Mouse (Mus musculus) forebrain, embryonic 16.5 days (tissue): ENCODE data around the gene Adig. TPM values are rescaled to one million over a fixed set of nuclear protein-coding genes. Genes with fewer than 3 reads are reported as not detected.

Experiments used
- ATAC-seq: fragments of 200-750 bp; cut with Nextera tagmentation; 2 replicates; pipeline ENCODE4 v1.8.0; 2017; ENCODE audit warnings: mild to moderate bottlenecking, moderate library complexity
- H3K27ac ChIP-seq: fragments of 300-500 bp; sonication (generic); 2 replicates; pipeline ENCODE4 v1.5.1; 2014; ENCODE audit warnings: low read length, control low read depth
- H3K27me3 ChIP-seq: fragments of 300-500 bp; sonication (generic); replicated peaks from 2 replicates; pipeline ENCODE4 v1.6.1; 2014; ENCODE audit warnings: low read length; ENCODE audit not compliant: control insufficient read depth, insufficient read depth
- H3K36me3 ChIP-seq: fragments of 300-500 bp; sonication (generic); 2 replicates; pipeline ENCODE4 v1.6.1; 2014; ENCODE audit not compliant: control insufficient read depth, insufficient read depth
- H3K4me1 ChIP-seq: fragments of 300-500 bp; sonication (generic); replicated peaks from 2 replicates; pipeline ENCODE4 v1.6.1; 2014; ENCODE audit warnings: low read length; ENCODE audit not compliant: control insufficient read depth, insufficient read depth
- H3K4me2 ChIP-seq: fragments of 300-500 bp; sonication (generic); 2 replicates; pipeline ENCODE4 v1.6.1; 2014; ENCODE audit warnings: mild to moderate bottlenecking, low read length, control low read depth
- H3K4me3 ChIP-seq: fragments of 300-500 bp; sonication (generic); replicated peaks from 2 replicates; pipeline ENCODE4 v1.5.1; 2014; ENCODE audit warnings: mild to moderate bottlenecking, low read length, control low read depth
- H3K9ac ChIP-seq: fragments of 300-500 bp; sonication (generic); replicated peaks from 2 replicates; pipeline ENCODE4 v1.6.1; 2014; ENCODE audit warnings: low read depth, low read length, control low read depth
- H3K9me3 ChIP-seq: fragments of 300-500 bp; sonication (generic); 2 replicates; pipeline ENCODE4 v1.6.1; 2016; ENCODE audit warnings: low read length; ENCODE audit not compliant: control insufficient read depth
- WGBS: fragments of 180-500 bp; shearing (Covaris S2); extraction: QIAGEN DNeasy Blood & Tissue Kit; methylation state at CpG from one replicate; pipeline ENCODE4 v1.1.7; 2014; 5-methylcytosine and 5-hydroxymethylcytosine counted together
- polyA plus RNA-seq: library from polyadenylated mRNA; unstranded; fragments of >200 nt; fragmentation: Nextera tagmentation; extraction: Ambion mirVana; gene quantifications from 2 replicates; pipeline ENCODE4 v1.2.1, GENCODE M21; 2015

Adig gene
- not detected in 2 replicates for polyA plus RNA-seq

DNA sequence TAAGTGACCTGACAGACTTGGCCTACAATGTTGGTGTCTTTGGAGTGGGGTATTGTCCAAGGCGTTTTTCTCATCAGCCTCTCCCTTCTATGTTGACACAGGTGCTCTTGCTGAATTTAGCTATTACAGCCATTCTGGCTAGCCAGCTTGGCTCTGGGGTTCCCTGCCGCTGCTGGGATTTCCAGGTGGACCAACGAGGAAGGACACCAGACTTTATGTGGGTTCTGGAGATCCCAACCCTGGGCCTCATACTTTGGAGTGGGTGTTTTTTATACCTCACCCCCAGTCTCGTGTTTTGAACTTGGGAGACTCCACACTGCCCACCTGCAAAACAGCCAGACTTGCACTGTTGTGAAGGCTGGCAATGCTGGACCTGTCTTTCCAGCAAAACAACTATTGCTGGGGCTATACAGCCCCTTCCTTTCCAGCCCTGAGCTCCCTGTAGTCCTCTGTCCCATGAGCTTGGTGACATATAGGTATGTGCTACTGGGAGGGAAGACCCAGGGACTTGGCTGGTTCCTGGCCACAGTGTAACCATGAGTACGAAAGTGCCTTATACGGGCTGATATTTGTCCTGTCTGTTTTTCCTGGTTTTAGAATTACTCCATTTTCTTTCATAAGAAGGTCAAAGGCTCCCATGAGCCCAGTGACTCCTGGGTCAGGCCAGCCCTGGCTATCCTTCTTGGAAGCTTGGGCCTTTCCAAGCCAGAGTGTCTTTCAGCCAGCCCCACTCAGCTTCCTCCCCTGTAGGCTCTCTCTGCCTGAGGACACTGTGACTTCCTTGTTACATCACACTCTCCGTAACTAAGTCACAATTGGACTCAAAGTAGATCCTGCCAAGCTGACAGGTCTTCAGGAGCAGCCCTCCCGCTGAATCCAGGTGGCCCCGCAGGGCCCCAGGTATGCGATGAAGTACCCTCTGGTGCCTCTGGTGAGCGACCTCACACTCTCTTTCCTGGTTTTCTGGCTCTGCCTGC is at the start of gene Adig:
TSS of gene Adig (plus strand) at position 777 of the 977 bp plus-strand sequence.
- no peak for ATAC-seq

DNA sequence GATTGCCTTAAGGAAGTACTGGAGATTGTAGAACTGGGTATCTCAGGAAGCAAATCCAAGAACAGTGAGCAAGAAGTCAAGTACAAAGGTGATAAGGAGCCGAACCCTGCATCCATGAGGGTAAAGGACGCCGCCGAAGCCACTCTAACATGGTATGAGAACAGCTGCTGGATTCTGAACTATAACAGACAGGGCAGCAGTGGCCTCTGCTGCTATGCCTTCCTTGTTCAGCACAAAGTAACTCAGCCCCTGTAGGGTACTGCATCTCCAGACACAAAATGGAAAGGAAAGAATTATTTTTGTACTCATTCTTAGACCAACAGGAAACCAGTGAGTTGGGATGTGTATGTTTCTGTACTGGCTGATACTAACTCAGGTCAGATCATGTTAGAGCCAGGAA is 46.0 kb upstream of the Adig start:
- ATAC-seq: no peak
- Histone ChIP-seq H3K9ac (no peak overlapping the region), H3K9me3 (no peaks in the 10 kb centered on the region), H3K4me1 (no peaks in the 10 kb centered on the region), H3K27ac (no peak overlapping the region), H3K4me2 (no peak overlapping the region), H3K4me3 (no peak overlapping the region), H3K27me3 (no peaks in the 10 kb centered on the region), H3K36me3 (peaks cover 36% of the 10 kb centered on the region)
- WGBS: 95% methylated on average over 4 of the region's 4 CpGs

More for the DNA sequence above, at the start of gene Adig:
- Histone ChIP-seq H3K27me3 (no peaks in the 10 kb centered on the region), H3K4me1 (no peaks in the 10 kb centered on the region), H3K27ac (no peak within 1 kb of the TSS), H3K4me3 (no peak within 1 kb of the TSS), H3K9me3 (no peaks in the 10 kb centered on the region), H3K36me3 (no peaks in the 10 kb centered on the region; the same call in 1 of the 2 replicates), H3K9ac (no peak within 1 kb of the TSS), H3K4me2 (no peak within 1 kb of the TSS)
- 83% methylated on average over 11 of the region's 11 CpGs for WGBS

DNA sequence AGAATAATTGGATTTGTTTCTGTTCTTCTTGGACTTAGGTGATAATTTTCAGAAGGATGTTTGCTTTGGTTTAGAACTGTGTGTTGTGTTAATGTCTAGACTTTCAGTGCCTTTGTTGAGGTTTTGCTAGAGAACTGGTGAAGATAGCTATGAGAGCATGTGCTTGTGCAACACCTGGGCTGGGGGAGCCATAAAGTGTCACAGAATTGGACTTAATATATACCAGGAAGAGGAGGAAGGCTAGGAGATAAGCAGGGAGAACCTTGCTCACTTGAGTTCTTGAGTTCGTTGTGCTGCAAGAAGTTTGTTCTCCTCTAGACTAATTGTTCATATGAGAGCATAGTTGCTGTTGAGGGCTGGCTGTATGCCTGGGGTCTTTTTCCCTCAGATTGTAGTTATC is 44.8 kb upstream of the Adig start:
- no peak overlapping the region for H3K27ac ChIP-seq
- no peak for ATAC-seq
- H3K4me2 ChIP-seq: no peak overlapping the region
- no peak overlapping the region for H3K9ac ChIP-seq
- no peak overlapping the region for H3K4me3 ChIP-seq
- peaks cover 37% of the 10 kb centered on the region for H3K36me3 ChIP-seq
- no peaks in the 10 kb centered on the region for H3K27me3 ChIP-seq
- no peaks in the 10 kb centered on the region for H3K4me1 ChIP-seq
- H3K9me3 ChIP-seq: no peaks in the 10 kb centered on the region
- WGBS: 74% methylated on average over 1 of the region's 1 CpGs

DNA sequence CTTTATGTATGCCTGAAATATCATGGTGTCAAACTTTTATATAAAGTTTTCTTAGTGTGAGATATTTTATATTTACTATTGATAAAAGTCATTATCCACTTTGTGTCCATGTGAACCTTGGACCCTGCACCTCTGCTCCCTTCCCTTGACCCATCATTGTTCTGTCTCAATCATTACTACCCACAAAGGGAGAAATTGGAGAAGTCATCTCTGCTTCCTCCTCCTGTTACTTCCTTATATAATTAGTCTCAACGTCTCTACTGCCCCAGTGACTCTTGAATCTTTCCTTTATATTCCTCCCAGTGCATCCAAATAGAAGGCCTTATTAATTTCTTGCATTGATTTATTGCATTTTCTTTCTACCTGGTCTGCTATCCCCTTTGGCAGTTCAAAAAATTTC is 40.0 kb upstream of the Adig start:
- no peaks in the 10 kb centered on the region for H3K4me1 ChIP-seq
- no peaks in the 10 kb centered on the region for H3K27me3 ChIP-seq
- WGBS: 83% methylated on average over 1 of the region's 1 CpGs

DNA sequence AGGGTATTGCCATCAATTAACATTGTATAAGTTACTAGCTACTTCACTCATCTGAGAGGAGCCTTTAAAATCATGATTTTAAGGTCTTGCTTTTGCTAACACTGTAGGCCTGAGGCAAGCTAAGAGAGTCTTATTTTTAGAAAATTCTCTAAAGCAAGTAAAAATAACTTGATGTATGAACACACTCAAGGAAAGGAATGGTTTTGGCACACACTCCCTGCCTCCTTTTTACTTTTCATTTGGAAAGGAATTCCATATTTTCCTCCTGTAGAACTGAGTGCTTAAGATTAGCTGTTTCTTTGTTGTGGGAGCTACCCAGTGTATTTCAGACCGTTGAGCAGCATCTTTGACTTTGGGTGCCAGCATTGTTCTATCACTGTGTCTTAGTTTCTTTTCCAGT is 28.3 kb upstream of the Adig start:
- H3K4me1 ChIP-seq: no peaks in the 10 kb centered on the region
- no peak for ATAC-seq
- H3K4me2 ChIP-seq: no peak overlapping the region
- 82% methylated on average over 1 of the region's 1 CpGs for WGBS
- H3K9me3 ChIP-seq: no peaks in the 10 kb centered on the region
- peaks cover 13% of the 10 kb centered on the region for H3K36me3 ChIP-seq
- H3K27ac ChIP-seq: no peak overlapping the region
- H3K27me3 ChIP-seq: no peaks in the 10 kb centered on the region
- H3K9ac ChIP-seq: no peak overlapping the region
- no peak overlapping the region for H3K4me3 ChIP-seq

More for the DNA sequence above, 40.0 kb upstream of the Adig start:
- H3K36me3 ChIP-seq: peaks cover 42% of the 10 kb centered on the region
- no peaks in the 10 kb centered on the region for H3K9me3 ChIP-seq
- no peak overlapping the region for H3K4me2 ChIP-seq
- no peak overlapping the region for H3K9ac ChIP-seq
- no peak overlapping the region for H3K27ac ChIP-seq
- no peak overlapping the region for H3K4me3 ChIP-seq
- ATAC-seq: no peak

DNA sequence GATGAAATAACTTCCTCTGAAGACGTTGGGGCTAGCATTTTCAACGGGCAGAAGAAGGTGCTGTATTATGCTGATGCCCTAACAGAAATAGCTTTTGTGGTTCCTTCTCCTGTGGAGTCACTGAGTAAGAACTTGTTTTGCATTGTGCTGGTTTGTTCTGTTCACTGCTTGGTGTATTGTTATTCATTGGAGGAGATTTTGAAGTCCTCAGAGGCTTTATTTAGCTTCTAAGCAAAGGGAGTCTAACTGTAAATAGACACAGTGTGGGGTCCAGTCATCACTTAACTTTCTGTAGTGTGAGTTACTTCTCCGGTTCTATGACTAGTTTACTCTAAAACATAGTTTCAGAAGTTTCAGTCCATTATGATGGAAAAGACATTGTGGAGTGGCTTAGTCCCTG is 24.8 kb upstream of the Adig start:
- H3K9ac ChIP-seq: no peak overlapping the region
- H3K36me3 ChIP-seq: peaks cover 21% of the 10 kb centered on the region
- no peaks in the 10 kb centered on the region for H3K27me3 ChIP-seq
- 77% methylated on average over 3 of the region's 3 CpGs for WGBS
- no peak overlapping the region for H3K4me3 ChIP-seq
- H3K4me2 ChIP-seq: no peak overlapping the region
- no peaks in the 10 kb centered on the region for H3K4me1 ChIP-seq
- H3K27ac ChIP-seq: no peak overlapping the region
- H3K9me3 ChIP-seq: no peaks in the 10 kb centered on the region
- no peak for ATAC-seq

DNA sequence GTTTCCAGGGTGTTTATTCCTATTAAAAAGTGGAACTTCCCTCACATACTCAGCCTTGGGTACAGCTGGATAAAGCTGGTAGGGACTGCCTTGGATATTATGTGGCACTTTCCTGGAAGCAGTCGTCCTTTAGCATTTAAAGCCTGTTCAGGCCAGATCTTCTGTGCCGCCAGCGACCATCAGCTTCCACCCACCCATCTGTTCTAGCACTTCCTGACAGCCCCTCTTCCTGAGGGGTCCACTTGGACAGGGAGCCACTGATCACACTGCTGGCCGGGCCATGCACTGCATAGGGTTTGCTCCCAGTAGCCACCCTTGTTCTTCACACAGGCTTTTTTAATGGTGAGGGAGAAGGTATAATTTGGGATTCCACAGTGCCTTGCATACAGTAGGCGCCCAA is 4.0 kb upstream of the Adig start:
- H3K4me2 ChIP-seq: no peak overlapping the region
- no peak overlapping the region for H3K4me3 ChIP-seq
- no peak overlapping the region for H3K9ac ChIP-seq
- peaks cover 5% of the 10 kb centered on the region for H3K36me3 ChIP-seq
- no peaks in the 10 kb centered on the region for H3K9me3 ChIP-seq
- 90% methylated on average over 5 of the region's 5 CpGs for WGBS
- ATAC-seq: no peak
- no peaks in the 10 kb centered on the region for H3K4me1 ChIP-seq
- no peaks in the 10 kb centered on the region for H3K27me3 ChIP-seq
- no peak overlapping the region for H3K27ac ChIP-seq

DNA sequence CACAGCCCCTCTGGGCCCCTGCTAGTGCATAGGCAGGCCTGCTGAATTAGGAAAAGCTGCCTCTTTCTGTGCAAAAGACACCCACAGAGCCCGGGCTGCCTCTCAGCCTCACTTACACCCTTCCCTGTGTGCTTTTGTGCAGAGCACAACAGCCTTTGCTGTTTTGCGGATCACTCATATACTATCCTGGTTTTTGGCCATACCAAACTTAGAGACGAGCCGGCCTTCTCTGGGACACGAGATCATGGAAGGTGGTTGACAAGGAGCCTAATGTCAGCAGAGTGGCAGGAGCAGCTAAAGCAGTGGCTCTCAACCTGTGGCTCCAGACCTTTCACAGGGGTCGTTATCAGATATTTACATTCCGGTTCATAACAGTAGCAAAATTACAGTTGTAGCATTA is 814 bp downstream of the Adig start:
- no peaks in the 10 kb centered on the region for H3K9me3 ChIP-seq
- H3K9ac ChIP-seq: no peak overlapping the region
- H3K4me1 ChIP-seq: no peaks in the 10 kb centered on the region
- H3K36me3 ChIP-seq: no peaks in the 10 kb centered on the region; the same call in 1 of the 2 replicates
- H3K4me2 ChIP-seq: no peak overlapping the region
- WGBS: 87% methylated on average over 7 of the region's 7 CpGs
- H3K4me3 ChIP-seq: no peak overlapping the region
- no peak overlapping the region for H3K27ac ChIP-seq
- H3K27me3 ChIP-seq: no peaks in the 10 kb centered on the region
- no peak for ATAC-seq

DNA sequence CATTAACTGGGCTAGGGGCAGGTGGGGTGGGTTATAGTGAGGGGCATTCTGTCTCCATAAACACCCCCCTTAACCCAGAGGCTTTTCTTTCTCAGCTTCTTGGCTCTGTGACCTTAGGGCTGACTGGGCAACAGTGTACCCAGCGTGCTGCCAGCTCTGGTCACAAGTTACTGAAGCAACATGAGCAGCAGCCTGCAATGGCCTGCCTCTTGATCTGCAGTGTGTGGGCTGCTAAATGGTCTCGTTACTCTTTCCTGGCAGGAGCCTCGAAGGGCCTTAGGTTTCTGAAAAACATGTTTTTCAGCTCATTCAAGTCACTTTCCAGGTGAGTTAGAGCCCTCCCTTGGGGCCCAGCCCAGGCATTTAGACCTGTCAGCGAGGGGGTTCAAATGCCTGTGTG is 1.3 kb downstream of the Adig start:
- no peaks in the 10 kb centered on the region for H3K9me3 ChIP-seq
- WGBS: 69% methylated on average over 4 of the region's 4 CpGs

More for the DNA sequence above, 1.3 kb downstream of the Adig start:
- no peaks in the 10 kb centered on the region for H3K4me1 ChIP-seq
- H3K4me3 ChIP-seq: no peak overlapping the region
- H3K4me2 ChIP-seq: no peak overlapping the region
- H3K27me3 ChIP-seq: no peaks in the 10 kb centered on the region
- H3K27ac ChIP-seq: no peak overlapping the region
- ATAC-seq: no peak
- H3K36me3 ChIP-seq: no peaks in the 10 kb centered on the region; the same call in 1 of the 2 replicates
- H3K9ac ChIP-seq: no peak overlapping the region
